Mouse (Mus musculus): ENCODE data around the gene Sbk2.

Sbk2 gene

GRCm38 (mm10) chr7:4920976-4921823 lies 43.0 kb downstream of the Sbk2 start:
- DNase-seq = peak; percentile 54

- no peak for DNase-seq
Observed at GRCm38 (mm10) chr7:4920496-4920895, 43.7 kb downstream of the Sbk2 start.

- DNase-seq = no peak
Observed at GRCm38 (mm10) chr7:4919971-4920370, 44.2 kb downstream of the Sbk2 start.

GRCm38 (mm10) chr7:4919096-4919495 lies 45.1 kb downstream of the Sbk2 start:
- DNase-seq = no peak

- no peak for DNase-seq
Observed at GRCm38 (mm10) chr7:4918681-4919080, 45.5 kb downstream of the Sbk2 start.

GRCm38 (mm10) chr7:4917494-4917893 lies 46.7 kb downstream of the Sbk2 start:
- no peak for DNase-seq

- DNase-seq = peak; percentile 44
Observed at GRCm38 (mm10) chr7:4915669-4916416, 48.4 kb downstream of the Sbk2 start.

- peak; percentile 97 for DNase-seq
Observed at GRCm38 (mm10) chr7:4915007-4915665, 49.1 kb downstream of the Sbk2 start, which contains the start of gene Zfp628. Gene Zfp628, plus strand, starts transcription at chr7:4915217.

GRCm38 (mm10) chr7:4912248-4912647 lies 52.0 kb downstream of the Sbk2 start:
- no peak for DNase-seq

GRCm38 (mm10) chr7:4911561-4911960 lies 52.6 kb downstream of the Sbk2 start:
- DNase-seq = peak; percentile 86

GRCm38 (mm10) chr7:4906466-4906950 lies 57.7 kb downstream of the Sbk2 start, which contains the start of gene Gm36210:
Gene Gm36210, minus strand, starts transcription at chr7:4906516.
- no peak for DNase-seq

- DNase-seq = no peak
Observed at GRCm38 (mm10) chr7:4902404-4902803, 61.8 kb downstream of the Sbk2 start.

- DNase-seq = peak; percentile 54
Observed at GRCm38 (mm10) chr7:4901171-4901570, 63.0 kb downstream of the Sbk2 start.

GRCm38 (mm10) chr7:4900523-4900851 lies 63.7 kb downstream of the Sbk2 start:
- DNase-seq = no peak

- peak; percentile 48 for DNase-seq
Observed at GRCm38 (mm10) chr7:4899649-4900522, 64.3 kb downstream of the Sbk2 start.

GRCm38 (mm10) chr7:4898851-4899648 lies 65.2 kb downstream of the Sbk2 start:
- no peak for DNase-seq

- DNase-seq = no peak
Observed at GRCm38 (mm10) chr7:4895186-4895585, 69.0 kb downstream of the Sbk2 start.

Measured in kidney, postnatal 10 days (tissue).